Mouse (Mus musculus): ENCODE data around the gene Sgpp2.

Gene Sgpp2

GRCm38 (mm10) chr1:78339941-78340340 lies 29.8 kb downstream of the Sgpp2 start:
- DNase-seq (ENCODE audit: low spot score), result no peak

- no peak for DNase-seq (ENCODE audit: low spot score)
These were observed 30.4 kb downstream of the Sgpp2 start for GRCm38 (mm10) chr1:78340584-78340983.

GRCm38 (mm10) chr1:78347317-78347806 lies 37.2 kb downstream of the Sgpp2 start:
- no peak for DNase-seq (ENCODE audit: low spot score)

GRCm38 (mm10) chr1:78349219-78349618 lies 39.1 kb downstream of the Sgpp2 start:
- no peak for DNase-seq (ENCODE audit: low spot score)

- no peak for DNase-seq (ENCODE audit: low spot score)
These were observed 43.1 kb downstream of the Sgpp2 start for GRCm38 (mm10) chr1:78353254-78353653.

- no peak for DNase-seq (ENCODE audit: low spot score)
These were observed 45.0 kb downstream of the Sgpp2 start for GRCm38 (mm10) chr1:78355123-78355522.

- no peak for DNase-seq (ENCODE audit: low spot score)
These were observed 47.3 kb downstream of the Sgpp2 start for GRCm38 (mm10) chr1:78357415-78357814.

- DNase-seq (ENCODE audit: low spot score), result no peak
These were observed 47.7 kb downstream of the Sgpp2 start for GRCm38 (mm10) chr1:78357868-78358267.

GRCm38 (mm10) chr1:78363965-78364889 lies 54.1 kb downstream of the Sgpp2 start:
- no peak for DNase-seq (ENCODE audit: low spot score)

GRCm38 (mm10) chr1:78367806-78368205 lies 57.7 kb downstream of the Sgpp2 start:
- DNase-seq (ENCODE audit: low spot score), result no peak

GRCm38 (mm10) chr1:78370121-78370520 lies 60.0 kb downstream of the Sgpp2 start:
- no peak for DNase-seq (ENCODE audit: low spot score)

- DNase-seq (ENCODE audit: low spot score), result no peak
These were observed 61.6 kb downstream of the Sgpp2 start for GRCm38 (mm10) chr1:78371569-78372236.

GRCm38 (mm10) chr1:78372316-78372715 lies 62.2 kb downstream of the Sgpp2 start:
- no peak for DNase-seq (ENCODE audit: low spot score)

GRCm38 (mm10) chr1:78373836-78374235 lies 63.7 kb downstream of the Sgpp2 start:
- DNase-seq (ENCODE audit: low spot score), result no peak

GRCm38 (mm10) chr1:78375058-78375457 lies 64.9 kb downstream of the Sgpp2 start:
- no peak for DNase-seq (ENCODE audit: low spot score)

GRCm38 (mm10) chr1:78380950-78381349 lies 70.8 kb downstream of the Sgpp2 start:
- DNase-seq (ENCODE audit: low spot score), result no peak

- no peak for DNase-seq (ENCODE audit: low spot score)
These were observed 77.7 kb downstream of the Sgpp2 start for GRCm38 (mm10) chr1:78387854-78388253.

- no peak for DNase-seq (ENCODE audit: low spot score)
These were observed 78.7 kb downstream of the Sgpp2 start for GRCm38 (mm10) chr1:78388848-78389247.

- DNase-seq (ENCODE audit: low spot score), result no peak
These were observed 85.1 kb downstream of the Sgpp2 start for GRCm38 (mm10) chr1:78395191-78395735.

GRCm38 (mm10) chr1:78395737-78396136 lies 85.6 kb downstream of the Sgpp2 start:
- peak; percentile 20 for DNase-seq (ENCODE audit: low spot score)

GRCm38 (mm10) chr1:78396320-78396913 lies 86.3 kb downstream of the Sgpp2 start:
- no peak for DNase-seq (ENCODE audit: low spot score)

- DNase-seq (ENCODE audit: low spot score), result no peak
These were observed 89.6 kb downstream of the Sgpp2 start for GRCm38 (mm10) chr1:78399755-78400154.

All from retina, embryonic 14.5 days (tissue).